Mouse (Mus musculus) megakaryocyte-erythroid progenitor cell, adult 5-6 weeks (primary cell): ENCODE measurements around the gene Plekhm2. TPM values are rescaled to one million over a fixed set of nuclear protein-coding genes. Genes with fewer than 3 reads are reported as not detected.
A peak's percentile ranks its signal among the peaks of the same experiment; 100 is the strongest.

Source experiments
- ATAC-seq: replicated peaks from 2 replicates; pipeline ENCODE4 v1.8.0; 2016; ENCODE audit warnings: mild to moderate bottlenecking, inconsistent platforms; ENCODE audit not compliant: severe bottlenecking, poor library complexity, low FRiP score, low TSS enrichment
- total RNA-seq, 2 experiments: library from RNA; stranded (forward) in 1 of 2; stranded (reverse) in 1 of 2; fragments of 200-1000, 215-1000 nt in 1 of 2; fragments of >200 nt in 1 of 2; fragmentation: Nextera tagmentation in 1 of 2; gene quantifications; 2 replicates each; pipeline ENCODE4 v1.2.3; 2014 to 2017

Plekhm2 gene
- total RNA-seq, 2 experiments from 2014 or later = 16.9 to 22.4 TPM

GRCm38 (mm10) chr4:141641353-141641771, 23.3 kb downstream of the Plekhm2 start:
- no peak for ATAC-seq

DNA sequence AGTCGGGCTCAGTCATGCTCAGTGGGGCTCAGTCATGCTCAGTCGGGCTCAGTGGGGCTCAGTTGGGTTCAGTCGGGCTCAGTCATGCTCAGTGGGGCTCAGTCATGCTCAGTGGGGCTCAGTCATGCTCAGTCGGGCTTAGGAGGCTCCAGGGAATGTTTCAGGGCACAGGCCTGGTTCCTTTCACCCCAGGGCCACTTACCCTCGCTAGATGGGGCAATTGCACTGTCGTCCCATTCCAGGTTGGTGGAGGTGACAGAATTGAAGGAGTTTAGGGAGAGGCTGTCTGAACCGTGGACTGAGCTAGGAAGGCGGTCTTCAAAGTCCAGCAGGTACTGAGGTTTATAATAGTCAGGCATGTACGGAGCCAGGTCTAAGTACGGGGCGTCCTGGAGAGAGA, 25.2 kb downstream of the Plekhm2 start:
- ATAC-seq = no peak

- no peak for ATAC-seq
Measured at GRCm38 (mm10) chr4:141636693-141637092, 28.0 kb downstream of the Plekhm2 start.

- ATAC-seq = no peak
Measured at GRCm38 (mm10) chr4:141635991-141636390, 28.7 kb downstream of the Plekhm2 start.

- ATAC-seq = no peak
Measured at GRCm38 (mm10) chr4:141632111-141632873, 32.4 kb downstream of the Plekhm2 start.

- no peak for ATAC-seq
Measured at GRCm38 (mm10) chr4:141631250-141631649, 33.4 kb downstream of the Plekhm2 start.

DNA sequence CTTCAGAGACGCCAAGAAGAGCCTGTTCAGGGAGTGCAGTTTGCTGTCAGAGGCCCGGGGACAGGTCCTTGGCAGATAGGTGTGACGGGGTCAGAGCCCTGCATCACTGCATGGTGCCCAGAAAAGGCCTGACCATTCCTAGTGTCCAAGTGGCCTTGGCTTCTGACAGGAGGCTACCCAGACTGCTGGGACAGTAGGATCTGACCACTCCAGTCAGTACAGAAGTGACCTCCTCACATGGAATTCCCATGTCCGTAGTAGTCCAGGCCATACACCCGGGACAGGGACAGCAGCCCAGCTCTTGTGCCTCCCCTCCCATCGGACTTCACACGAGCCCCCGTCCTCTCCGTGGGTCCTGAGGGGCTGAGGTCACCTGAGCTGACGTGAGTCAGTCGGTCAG, 34.7 kb downstream of the Plekhm2 start:
- ATAC-seq = no peak

GRCm38 (mm10) chr4:141628661-141629060, 36.0 kb downstream of the Plekhm2 start:
- no peak for ATAC-seq

- ATAC-seq = no peak
Measured at GRCm38 (mm10) chr4:141627502-141627901, 37.2 kb downstream of the Plekhm2 start.

GRCm38 (mm10) chr4:141625774-141626550, 38.7 kb downstream of the Plekhm2 start:
- no peak for ATAC-seq

DNA sequence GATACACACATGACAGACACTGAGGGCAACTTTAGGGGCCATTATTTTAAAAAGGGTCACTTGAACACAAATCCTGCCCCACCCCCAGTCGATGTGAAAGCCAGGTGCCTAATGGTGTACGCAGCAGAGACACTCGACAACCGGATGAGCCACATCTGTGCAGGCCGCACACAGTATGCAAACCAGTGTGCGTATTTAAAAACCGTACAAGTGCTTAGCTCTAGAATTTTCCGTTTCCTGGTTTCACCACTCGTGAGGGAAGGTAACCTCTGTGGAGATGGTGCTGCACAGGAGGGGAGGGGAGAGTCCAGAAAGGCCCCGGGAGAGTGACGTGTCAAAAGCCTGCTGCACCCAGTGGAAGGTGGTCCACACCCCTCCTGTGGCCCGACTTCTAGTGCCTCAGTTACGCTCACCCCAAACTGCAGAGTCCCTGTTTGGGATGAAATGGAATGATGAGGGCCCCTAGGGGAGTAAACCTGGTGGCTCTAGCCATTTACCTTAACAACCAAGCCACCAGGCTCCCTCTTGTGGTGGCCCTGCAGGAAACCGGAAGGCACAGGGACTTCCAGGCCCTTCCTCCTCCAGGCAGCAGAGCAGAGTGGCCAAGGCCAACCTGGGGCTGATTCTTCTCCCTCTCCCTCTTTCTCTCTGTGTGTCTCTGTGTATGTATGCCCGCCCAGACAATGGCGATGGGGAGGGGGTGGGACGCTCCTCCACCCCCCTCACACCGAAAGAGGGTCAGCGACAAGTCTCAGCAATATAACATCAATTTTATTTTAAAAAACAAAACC, 39.5 kb downstream of the Plekhm2 start:
- ATAC-seq = peak; percentile 79

DNA sequence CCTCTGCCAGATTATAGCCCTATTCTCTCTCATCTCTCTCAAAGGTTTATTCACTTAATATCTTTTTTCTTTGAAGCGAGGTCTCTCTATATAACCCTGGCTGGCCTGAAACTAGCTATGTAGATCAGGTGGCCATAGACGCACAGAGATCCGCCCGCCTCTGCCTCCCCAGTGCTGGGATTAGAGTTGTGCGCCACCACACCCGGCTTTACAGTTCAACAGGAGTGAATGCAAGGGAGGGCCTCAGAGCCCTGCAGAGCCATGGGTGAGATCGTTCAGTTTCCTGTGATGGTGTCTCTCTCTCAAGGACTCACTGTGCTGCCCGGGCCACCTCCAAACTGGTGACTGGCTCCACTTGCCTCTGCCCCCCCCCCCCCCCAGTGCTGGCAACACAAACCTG, 40.6 kb downstream of the Plekhm2 start:
- no peak for ATAC-seq

GRCm38 (mm10) chr4:141623666-141624065, 41.0 kb downstream of the Plekhm2 start, which contains the start of gene Slc25a34:
Gene Slc25a34, minus strand, starts transcription at chr4:141623821.
- no peak for ATAC-seq

DNA sequence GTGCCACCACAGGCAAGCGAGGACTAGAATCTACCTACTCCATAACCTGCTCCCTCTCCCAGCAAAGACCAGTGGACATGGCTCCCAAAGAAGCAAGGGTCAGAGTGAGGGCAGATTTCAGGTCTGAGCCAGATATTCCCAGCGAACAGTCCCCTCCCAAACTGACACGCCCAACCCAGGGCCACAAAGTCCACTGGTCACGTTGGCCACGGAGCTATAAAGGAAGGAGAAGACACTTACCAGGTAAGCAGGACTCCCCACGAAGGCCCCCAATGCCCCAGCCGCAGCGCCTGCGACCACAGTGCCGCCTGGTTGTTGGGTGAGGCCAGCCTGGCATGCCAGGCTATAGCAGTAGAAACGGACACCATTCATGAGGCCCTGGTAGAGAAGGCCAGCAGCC, 41.7 kb downstream of the Plekhm2 start:
- no peak for ATAC-seq

DNA sequence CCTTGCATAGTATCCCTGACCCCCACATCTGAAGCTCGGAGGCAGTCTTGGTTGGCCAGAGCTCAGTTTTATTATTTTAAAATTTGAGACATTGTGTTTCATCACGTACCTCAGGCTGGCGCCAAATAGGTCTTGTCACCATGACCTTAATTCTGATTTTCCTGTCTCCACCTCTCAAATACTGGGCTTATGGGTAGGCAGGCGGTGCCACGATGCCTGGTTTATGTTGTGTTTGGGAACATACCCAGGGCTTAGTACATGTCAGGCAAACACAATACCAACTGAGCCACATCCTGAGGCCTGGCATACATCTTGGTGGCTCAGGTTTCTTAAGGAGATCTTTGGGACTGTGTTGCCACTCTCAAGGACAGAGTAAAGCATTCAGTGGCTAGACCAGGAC, 42.1 kb downstream of the Plekhm2 start:
- ATAC-seq = no peak

GRCm38 (mm10) chr4:141622091-141622490, 42.6 kb downstream of the Plekhm2 start:
- ATAC-seq = no peak

- ATAC-seq = no peak
Measured at GRCm38 (mm10) chr4:141621297-141621696, 43.4 kb downstream of the Plekhm2 start.

DNA sequence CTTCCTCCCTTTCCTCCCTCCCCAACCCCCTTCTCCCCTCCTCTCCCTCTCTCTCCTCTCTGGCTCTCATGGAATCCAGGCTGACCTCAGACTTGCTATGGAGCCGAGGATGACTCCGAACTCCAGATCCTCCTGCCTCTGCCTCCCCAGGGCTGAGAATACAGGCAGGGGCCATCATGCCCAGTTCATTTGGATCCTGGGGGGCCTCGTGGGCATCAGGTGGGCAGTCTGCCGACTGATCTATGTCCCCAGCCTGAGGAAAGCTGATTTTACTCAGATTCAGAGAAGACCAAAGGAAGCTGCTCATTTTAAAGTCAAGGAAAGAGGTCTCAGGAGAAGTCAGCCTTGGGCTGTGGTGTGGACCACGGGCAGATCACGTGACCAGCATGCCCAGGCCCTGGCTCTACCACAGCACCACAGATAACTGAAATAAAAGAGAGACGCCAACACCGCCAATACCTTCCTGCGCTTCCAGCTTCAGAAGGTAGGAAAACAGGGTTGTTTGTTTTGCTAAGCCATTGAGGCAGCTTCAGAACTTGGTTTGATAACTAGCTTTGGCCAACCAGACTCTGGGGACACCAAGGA, 45.3 kb downstream of the Plekhm2 start:
- no peak for ATAC-seq

DNA sequence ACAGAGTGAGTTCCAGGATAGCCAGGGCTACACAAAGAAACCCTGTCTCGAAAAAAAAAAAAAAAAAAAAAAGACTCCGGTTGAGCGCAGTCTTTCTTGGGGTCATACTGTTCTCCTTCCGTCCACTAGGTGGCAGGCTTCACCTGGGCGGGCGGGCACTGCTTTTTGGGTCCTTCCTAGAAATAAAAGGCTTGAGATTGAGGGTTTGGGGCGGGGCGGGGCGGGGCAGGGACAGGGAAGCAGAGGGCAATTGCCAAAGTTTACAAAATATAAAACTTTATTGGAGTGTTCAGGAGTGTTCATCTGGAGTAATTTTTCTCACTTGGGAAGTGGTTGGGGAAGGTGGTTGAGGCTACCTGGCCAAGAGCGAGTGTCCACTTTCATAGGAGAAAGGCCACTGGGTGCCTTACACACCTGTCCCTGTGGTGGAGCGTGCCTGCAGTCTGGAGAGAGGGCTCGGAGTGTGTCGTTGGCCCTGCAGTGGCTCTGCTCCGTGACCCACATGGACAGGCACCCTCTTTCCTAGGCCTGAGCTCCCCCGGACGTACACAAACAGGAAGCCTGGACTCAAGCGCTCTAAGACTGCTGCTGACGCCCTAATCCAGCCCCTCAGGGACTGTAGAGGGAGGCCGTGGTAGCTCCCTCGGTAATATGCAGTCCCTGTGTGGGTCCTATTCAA, 46.0 kb downstream of the Plekhm2 start, which contains the start of gene Tmem82:
Gene Tmem82, minus strand, starts transcription at position 69 of the 679 bp plus-strand sequence.
- peak; percentile 39; the same call in 1 of the 2 replicates for ATAC-seq
